Mouse (Mus musculus): ENCODE results near the gene Scap.

The Scap gene

DNA sequence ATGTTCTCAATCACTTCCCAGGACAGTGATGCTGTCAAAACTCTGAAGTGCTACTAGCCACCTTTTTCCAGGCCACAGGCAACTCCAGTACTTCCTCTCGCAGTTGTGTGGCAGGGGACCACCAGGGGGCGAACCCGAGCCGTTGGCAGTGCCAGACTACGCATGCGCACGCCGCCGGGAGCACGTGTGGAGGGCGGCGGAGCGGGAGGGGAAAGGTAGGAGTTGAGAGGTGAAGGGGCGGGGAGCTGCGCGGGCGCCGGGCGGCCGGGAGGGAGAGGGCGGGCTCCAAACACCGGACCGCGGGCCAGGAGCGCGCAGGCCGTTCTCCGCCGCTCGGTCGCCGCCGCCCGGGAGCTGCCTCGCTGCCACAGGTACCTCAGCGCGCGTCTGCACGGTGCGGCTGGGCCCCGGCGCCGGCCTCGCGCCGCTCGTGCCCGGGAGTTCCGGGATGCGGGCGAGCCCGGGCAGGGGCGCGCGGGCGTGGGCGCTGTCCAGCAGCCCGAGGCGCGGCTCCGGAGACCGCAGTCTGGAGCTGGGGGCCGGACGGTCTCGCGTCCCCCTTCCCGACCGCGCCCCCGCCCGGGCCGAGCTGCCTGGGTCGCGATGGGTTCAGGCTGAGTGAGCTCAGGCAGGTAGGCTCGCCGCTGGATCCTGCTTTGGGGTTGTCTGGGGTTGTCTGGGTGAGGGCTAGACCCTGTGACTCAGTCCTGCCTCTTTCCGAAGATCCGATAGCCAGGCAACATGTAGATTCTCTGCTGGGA lies at the start of gene Scap:
TSS of gene Scap (plus strand) at position 154 of the 761 bp plus-strand sequence.
- DNase-seq (ENCODE audit: low spot score): peak; percentile 95

DNA sequence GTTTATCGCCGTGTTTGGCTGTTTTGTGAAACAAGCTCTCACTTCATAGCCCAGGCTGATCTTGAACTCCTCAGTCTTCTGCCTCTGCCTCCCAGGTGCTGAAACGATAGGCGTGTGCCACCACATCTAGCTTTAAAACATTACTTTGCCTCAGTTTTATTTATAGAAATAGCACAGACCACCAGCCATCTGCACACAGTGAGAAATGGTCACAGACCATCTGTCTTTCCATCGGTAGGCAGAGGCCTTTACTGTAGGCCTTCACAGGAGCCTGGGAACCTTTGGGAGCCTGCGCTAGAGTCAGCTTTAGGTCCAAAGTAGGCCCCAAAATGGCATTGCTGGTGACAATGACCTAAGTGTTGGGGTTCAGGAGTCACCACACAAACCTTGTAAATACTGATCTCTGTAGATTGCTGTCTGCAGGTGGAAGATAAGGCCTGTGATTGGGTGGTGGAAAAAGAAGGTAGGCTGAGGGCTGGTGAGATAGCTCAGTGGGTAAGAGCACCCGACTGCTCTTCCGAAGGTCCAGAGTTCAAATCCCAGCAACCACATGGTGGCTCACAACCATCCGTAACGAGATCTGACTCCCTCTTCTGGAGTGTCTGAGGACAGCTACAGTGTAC lies 48.9 kb upstream of the Scap start:
- no peak for DNase-seq (ENCODE audit: low spot score)

DNA sequence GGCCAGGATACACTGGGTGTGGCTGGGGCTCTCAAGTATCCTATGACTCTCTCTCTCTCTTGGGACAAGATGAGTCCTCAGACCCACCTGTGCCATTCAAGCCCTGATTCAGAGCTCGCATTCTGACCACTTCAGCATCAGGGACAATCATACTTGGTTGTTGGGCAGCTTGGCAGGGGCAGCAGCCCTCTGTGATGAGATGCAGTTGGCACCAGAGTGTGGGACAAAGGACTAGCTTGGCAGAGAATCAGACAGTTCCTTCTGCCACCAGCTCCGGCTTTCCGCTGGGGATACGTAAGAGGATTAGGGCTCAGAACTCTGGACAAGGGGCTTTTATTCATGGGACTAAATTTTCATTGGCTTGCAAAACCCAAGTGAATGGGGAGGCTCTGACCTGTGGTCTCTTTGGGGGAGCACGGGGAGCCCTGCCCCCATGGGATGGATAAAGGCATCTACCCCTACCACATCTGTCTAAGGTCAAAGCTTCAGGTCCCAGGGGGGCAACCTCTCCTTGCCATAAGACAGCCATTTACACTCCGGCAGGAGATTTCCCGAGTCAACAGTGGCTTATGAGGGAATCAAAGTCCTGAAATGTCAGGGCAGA lies 45.7 kb upstream of the Scap start:
- DNase-seq (ENCODE audit: low spot score): no peak

DNA sequence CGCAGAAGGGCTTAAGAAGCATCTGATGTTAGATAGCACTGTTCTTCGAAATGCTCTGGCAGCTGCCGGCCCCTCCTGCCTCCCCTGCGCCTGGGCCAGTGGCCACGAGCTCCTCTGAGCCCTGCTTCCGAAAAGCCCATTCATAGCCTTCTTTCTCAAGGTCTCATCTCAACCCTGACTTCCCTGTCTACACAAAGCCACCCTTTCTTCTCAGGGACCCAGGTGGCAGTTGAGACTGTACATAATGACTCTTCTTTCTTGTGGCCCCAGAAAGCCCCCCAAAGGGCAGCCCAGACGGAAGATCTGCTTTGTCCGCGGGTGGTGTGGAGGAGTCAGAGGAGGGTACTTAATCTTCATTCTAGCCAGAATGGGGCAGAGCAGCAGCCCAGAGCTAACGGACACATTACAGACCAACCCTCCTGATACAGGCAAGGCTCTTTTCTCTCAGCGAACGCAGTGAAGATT lies 39.8 kb upstream of the Scap start:
- DNase-seq (ENCODE audit: low spot score): no peak

DNA sequence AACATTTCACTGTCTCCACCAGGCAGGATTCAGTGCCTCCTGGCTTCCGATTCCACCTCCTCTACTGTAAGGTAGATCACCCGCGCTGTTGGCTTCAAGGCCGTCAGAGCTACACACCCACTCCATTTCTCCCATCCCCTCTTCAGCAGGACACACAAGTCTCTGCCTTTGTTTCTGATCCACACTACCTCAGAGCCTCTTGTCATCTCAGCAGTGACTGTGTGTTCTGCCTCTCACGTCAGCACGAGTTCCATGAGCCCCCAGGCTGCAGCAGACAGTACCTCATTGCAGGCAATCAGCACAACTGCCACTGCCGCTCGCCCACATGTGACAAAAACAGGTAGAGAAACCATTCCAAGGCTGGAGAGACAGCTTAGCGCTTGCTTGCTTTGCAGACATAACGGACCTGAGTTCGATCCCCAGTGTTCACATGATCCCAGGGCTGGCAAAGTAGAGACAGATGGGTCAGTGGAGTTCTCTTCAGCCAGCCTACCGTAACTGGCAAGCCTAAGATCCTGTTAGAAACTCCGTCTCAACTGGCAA lies 39.1 kb upstream of the Scap start:
- no peak for DNase-seq (ENCODE audit: low spot score)

DNA sequence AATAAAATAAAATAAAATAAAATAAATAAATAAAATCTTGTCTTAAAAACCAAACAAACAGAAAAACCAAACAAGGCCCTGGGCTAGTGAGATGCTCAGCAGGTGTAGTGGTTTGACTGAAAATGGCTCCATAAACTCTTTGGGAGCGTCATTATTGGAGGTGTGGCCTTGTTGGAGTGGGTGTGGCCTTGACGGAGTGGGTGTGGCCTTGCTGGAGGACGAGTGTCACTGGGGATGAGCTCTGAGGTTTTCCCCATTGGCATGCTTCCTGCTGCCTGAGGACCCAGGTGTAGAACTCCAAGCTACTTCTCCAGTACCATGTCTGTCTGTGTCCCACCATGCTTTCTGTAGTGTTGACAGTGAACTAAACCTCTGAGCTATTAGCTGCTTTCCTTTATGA lies 38.3 kb upstream of the Scap start:
- no peak for DNase-seq (ENCODE audit: low spot score)

DNA sequence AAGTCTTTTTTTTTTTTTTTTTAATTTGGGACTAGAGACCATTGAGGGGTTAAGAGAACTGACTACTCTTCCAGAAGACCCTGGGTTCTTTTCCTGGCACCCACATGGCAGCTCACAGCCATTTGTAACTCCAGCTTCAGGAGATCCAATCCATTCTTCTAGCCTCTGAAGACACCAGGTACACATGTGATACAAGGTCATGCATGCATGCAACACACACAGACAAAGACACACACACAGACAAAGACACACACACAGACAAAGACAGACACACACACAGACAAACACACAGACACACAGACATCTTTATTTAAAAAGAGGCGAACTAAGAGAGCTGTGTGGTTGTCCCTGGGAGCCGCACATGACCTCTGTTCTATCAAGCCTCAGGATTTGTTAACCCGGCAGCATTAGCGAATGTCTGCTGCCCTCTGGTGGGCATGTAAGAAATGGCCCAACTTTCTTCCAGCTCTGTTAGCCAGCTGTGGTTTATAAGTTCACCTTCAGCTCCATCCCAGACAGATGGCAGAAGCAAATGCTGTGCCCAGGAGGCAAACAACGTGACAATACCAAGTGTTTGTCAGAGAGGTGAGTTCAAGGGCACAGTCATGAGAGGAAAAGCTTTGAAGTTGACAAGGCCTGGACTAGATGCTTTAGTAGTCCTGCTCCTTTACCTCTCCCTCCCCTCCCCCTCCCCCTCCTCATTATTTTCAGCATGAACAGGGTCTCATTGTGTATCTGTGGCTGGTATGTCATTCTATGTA lies 36.0 kb upstream of the Scap start:
- peak; percentile 80 for DNase-seq (ENCODE audit: low spot score)

DNA sequence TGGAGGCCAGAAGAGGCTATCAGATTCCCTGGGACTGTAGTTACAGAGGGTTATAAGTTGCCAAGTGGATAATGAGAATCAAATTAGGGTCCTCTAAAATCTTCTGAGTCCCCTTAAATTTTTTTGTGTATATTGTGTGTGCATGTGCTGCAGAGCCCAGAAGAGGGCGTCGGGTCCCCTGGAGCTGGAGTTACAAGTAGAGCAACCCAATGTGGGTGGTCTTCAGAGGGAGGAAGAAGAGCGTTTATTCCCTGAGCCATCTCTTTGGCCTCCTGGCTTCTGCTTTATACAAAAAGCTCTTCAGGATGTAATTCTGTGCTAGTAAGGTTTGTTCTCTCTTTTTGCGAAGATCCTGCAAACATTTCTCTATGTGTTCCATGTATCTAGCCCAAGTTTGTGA lies 28.6 kb upstream of the Scap start:
- no peak for DNase-seq (ENCODE audit: low spot score)

DNA sequence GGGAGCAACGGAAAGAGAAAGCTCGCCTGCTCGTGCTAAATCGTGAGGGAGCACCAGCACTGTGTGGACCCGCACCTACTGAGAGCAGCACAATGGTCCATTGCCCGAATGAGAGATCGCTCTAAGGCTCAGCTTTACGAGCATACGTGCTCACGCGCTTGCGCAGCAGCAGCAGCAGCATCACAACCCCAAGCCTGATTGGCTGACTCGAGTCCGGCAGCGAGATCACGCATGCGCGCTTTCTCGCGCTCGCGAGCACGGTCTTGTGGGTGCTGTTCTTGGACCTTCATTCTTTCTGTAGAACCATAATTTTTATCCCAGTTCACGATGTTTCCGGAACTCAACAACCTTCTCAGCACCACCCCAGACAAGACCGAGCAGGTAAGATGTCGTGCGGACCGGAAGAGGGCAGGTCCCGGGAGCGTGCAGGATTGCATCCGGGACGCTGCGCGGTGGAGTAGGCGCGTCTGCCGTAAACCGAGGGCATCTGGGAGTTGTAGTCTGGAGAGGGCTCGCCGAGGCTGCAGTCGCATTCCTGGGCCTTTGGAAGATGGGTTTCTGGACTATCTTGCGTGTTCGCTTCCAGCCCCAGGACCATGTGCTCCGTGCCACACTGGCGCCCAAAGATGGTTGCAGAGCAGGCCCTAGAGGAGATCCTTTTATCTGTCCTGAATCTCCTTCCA lies 28.0 kb upstream of the Scap start, which contains the start of gene Elp6:
TSS of gene Elp6 (plus strand) at position 205 of the 683 bp plus-strand sequence.
- DNase-seq (ENCODE audit: low spot score): peak; percentile 92

DNA sequence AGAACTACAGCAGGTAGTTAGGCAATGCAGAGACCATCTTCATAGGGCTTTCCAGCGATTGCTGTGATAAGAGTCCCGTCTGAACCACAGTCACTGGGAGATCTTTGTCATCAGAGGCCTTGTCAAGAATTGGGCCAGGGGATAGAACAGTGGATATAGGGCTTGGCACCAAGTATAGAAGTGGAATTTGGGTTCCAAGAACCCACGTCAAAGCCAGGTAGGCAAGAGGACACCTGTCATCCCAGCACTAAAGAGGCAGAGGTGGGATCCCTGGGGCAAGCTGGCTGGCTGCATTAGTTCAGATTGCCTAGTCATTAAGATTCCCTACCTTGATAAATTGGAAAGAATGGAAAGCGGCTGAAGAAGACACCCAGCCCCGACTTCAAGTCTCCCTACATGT lies 26.7 kb upstream of the Scap start:
- DNase-seq (ENCODE audit: low spot score): no peak

DNA sequence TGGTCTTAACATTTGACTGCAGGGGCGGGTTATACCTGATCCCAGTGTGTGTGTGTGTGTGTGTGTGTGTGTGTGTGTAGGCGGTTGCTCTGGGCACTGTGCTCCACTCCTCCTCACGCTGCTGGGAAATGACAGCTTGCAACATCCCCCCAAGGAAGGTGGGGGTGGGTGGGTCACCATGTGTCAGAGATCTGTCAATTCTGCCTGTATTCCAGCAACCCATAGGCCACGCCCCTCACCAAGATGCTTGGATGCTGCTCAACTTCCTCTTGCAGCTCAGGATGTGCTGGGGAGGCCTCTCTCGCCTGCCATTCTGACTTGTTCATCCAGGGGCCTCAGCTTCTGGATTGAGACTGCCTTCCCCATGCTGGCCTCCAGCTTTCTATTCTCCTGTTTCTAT lies 18.4 kb upstream of the Scap start:
- DNase-seq (ENCODE audit: low spot score): no peak

DNA sequence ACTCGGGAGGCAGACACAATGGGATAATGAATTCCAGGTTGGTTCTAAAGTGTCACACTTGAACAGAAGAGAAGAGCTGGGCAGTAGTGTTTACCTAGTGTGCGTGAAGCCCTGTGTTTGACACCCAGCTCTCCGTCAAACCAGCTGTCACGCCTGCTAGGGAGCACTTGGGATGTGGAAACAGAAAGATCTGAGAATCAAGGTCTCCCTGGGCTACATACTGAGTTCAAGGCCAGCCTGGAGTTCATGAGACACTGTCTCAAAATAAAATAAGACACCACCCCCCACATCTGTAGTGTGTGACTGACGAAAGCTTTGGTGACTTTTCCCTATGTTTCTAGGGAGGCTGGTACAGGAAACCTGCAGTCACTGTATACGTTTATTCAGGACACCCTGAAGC lies 17.7 kb upstream of the Scap start:
- DNase-seq (ENCODE audit: low spot score): no peak

DNA sequence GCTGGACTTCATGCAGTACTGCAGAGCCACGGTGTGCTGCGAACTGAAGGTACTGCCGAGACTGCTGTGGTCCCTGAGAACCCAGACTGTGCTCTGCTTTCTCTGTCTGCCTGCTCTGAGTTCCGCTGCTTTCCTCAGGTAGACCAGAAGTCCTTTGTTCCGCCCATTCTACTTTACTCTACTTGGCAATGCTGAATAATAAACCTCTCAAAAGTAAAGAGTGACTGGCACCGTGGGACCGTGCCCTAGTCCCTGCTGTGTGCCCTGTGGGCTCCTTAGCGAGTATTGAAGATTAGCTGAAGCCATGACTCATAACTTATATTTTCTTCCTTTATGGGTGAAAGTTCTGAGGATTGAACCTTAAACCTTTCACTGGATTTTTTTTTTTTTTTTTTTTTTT lies 17.2 kb upstream of the Scap start:
- no peak for DNase-seq (ENCODE audit: low spot score)

DNA sequence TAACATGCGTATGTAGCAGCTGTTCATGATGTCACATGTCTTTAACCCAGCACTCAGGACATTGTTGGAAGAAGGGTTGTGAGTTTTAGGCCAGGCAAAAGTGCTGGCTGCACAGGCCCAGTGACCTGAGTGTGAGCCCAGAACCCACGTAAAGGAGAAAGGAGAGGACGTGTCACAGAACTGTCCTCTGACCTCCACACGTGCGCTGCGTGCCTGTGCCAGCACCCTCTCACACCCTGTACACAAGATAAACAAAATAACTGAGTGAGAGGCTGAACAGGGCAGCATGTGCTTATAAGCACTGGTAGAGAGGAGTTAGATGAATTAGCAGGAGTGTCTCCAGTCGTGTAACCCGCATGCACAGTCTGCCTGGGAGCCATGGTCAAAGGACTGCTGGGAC lies 16.6 kb upstream of the Scap start:
- DNase-seq (ENCODE audit: low spot score): no peak

DNA sequence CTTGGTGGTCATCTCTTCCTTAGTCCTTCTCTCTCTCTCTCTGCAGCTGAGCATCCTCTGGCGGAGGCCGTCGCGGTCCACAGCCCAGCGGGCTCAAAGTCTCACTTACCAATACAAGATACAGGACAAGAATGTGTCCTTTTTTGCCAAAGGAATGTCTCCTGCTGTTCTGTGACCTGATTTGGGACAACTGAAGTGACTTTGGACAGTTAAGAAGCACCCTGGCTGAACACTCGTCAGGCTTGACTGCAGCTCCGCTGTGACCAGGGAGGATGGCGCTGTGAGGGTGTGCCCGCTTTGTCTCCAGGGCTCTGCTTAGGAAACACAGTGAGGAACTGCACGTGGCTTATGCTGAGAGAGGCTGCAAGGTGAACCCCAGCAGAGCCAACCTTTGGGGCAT lies 12.3 kb upstream of the Scap start:
- DNase-seq (ENCODE audit: low spot score): no peak

DNA sequence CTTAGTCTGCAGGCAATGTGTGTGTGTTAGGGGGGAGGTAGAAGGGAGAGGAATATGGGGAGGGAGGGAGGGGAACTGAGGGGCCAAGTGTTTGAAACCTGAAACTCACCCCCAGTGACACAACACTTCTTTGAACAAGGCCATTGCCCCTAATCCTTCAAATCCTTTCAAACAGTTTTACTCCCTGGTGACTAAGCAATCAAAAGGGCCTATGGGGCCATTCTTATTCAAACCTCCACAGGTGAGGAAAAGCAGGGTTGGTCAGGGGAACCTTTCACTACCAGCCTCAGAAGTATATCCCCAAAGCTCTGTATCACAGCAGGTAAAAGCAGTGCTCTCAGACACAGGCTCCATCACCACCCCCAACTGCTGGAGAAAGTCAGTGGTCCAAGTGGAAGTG lies 10.1 kb upstream of the Scap start:
- DNase-seq (ENCODE audit: low spot score): no peak

DNA sequence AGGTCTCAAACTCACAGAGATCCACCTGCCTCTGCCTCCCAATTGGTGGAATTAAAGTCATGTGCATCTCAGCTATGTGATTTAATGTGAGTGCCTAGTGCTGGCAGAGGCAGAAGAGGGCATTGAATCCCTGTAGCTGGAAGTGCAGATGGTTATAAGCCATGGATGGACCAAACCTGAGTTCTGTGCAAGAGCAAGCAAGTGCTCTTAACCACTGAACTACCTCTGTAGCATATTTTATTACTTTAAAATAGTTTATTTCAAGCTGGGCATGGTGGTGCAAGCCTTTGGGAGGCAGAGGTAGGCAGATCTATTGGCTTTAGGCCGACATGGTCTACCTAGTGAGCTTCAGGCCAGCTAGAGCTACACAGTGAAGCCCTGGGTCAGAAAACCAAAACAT lies 8.9 kb upstream of the Scap start:
- DNase-seq (ENCODE audit: low spot score): no peak

DNA sequence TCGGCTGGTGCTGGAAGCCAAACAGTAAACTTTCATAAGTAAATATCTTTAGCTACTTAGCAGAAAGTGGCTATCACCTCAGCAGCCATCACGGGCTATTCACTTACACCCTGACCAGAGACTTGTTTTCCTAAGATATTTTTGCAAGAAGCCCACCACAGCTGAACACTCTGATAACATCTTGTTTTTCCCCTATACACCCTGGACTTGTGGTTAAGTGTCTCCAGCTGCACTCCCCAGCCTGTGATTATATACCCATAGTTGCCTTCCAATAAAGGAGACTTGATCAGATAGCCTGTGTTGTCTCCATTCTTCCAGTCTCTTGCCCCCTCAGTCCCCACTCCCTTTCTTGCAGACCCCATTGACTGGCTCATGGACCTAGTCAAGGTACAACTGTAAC lies 4.9 kb upstream of the Scap start:
- no peak for DNase-seq (ENCODE audit: low spot score)

DNA sequence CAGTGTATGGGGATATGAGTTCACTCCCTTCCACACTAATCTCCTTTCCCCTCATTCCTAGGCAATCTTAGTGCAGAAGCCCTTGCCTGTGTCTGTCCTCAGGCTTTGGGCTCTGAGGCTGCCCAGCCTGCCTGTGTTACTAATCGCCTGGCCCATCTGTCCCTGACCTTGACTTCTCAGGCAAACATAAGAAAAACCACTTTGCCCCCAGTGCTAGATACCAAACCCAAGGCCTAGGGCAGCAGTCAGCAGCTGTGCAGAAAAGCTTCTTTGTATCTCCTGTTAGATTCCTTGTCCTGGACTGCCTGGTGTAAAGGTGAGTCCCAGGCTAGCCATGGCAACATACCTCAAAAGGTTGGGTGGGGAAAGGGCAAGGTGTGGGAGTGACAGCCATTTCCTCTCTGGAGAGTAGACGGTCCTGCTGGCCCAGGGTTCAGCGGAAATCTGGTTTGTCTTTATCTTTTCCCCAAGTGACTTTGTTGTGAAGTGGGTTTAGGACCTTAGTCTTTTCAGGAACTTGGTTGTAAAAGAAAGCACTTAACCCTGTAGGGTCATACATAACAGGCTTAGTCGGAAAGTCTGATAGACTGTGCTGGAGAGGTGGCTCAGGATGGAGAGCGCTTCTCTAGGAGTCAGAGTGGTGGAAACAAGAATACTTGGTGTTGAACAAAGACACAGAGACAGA lies 4.0 kb upstream of the Scap start:
- no peak for DNase-seq (ENCODE audit: low spot score)

DNA sequence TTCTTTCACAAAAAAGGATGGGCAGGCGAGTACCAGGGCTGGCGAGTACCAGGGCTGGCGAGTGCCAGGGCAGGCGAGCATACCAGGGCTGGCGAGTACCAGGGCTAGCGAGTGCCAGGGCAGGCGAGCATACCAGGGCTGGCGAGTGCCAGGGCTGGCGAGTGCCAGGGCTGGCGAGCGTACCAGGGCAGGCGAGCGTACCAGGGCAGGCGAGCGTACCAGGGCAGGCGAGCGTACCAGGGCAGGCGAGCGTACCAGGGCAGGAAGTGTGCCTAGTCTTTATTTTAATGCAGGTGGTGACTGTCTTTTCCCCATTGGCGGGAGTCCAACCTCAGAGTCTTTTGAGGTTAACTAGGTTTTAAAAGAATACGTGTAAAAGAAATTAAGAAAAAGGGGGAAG lies 3.4 kb upstream of the Scap start:
- no peak for DNase-seq (ENCODE audit: low spot score)

DNA sequence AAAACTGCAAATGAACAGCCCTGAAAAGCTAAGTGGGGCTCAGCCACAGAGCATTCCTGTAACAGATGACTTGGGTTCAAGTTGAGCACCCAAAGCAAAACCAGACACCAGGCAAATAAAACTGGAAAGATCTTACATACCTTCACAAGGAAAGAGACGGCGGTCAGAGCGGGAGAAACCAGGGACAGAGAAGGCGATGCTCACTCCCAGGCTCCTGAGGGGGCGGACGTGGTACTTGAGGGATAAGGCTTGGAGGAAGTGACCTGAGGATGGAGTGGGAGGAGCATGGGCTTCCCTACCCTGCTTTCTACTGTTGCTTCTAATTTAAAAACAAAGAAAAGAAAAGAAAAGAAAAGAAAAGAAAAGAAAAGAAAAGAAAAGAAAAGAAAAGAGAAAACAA lies 2.7 kb upstream of the Scap start:
- DNase-seq (ENCODE audit: low spot score): no peak
